Mouse (Mus musculus) E14TG2a.4 (cell line): ENCODE measurements at regions not wholly inside any gene's neighbourhood (a gene's known extent, or its start where the extent isn't known, plus 50 kb on each side); places are given as distances from the start of the nearest gene placed in this dataset.

Source experiments
- H3K27me3 ChIP-seq: 2 replicates; pipeline ENCODE4 v1.6.1; 2014; ENCODE audit warnings: low read length, control low read depth; ENCODE audit not compliant: insufficient read depth
- H3K36me3 ChIP-seq: 2 replicates; pipeline ENCODE4 v1.6.1; 2014; ENCODE audit warnings: low read length, control low read depth; ENCODE audit not compliant: insufficient read depth
- H3K4me1 ChIP-seq: replicated peaks from 2 replicates; pipeline ENCODE4 v1.6.1; 2014; ENCODE audit warnings: low read depth, low read length, control low read depth
- H3K4me3 ChIP-seq: replicated peaks from 2 replicates; pipeline ENCODE4 v1.5.1; 2014; ENCODE audit warnings: mild to moderate bottlenecking, low read length
- H3K9me3 ChIP-seq: 2 replicates; pipeline ENCODE4 v1.6.1; 2014; ENCODE audit warnings: low read length, control low read depth
- CTCF ChIP-seq: conservative IDR thresholded peaks from 2 replicates; pipeline ENCODE4 v1.5.1; 2014; ENCODE audit warnings: low read length
- NANOG ChIP-seq: IDR thresholded peaks from 2 replicates; pipeline ENCODE4 v1.6.1; 2014; ENCODE audit warnings: borderline replicate concordance, low read length, mixed read lengths
- POU5F1 ChIP-seq: IDR thresholded peaks from 2 replicates; pipeline ENCODE4 v1.6.1; 2014; ENCODE audit warnings: low read length, borderline replicate concordance

- Histone ChIP-seq H3K9me3 (no peaks in the 10 kb centered on the region), H3K4me1 (no peaks in the 10 kb centered on the region), H3K4me3 (no peak overlapping the region), H3K27me3 (no peaks in the 10 kb centered on the region), H3K36me3 (no peaks in the 10 kb centered on the region)
- TF ChIP-seq CTCF (0 out of 2 replicates have a peak, but pooled peaks have one; percentile 14), POU5F1 (no peak)
Measured at GRCm38 (mm10) chr14:37276728-37277695, 141.9 kb upstream of the Ghitm start.

GRCm38 (mm10) chr14:37272063-37272462, 137.0 kb upstream of the Ghitm start:
- H3K27me3 ChIP-seq, result no peaks in the 10 kb centered on the region
- TF ChIP-seq POU5F1, result no peak
- no peak for TF ChIP-seq NANOG
- TF ChIP-seq CTCF, result no peak
- no peak overlapping the region for H3K4me3 ChIP-seq
- H3K9me3 ChIP-seq, result no peaks in the 10 kb centered on the region
- no peaks in the 10 kb centered on the region for H3K36me3 ChIP-seq
- no peaks in the 10 kb centered on the region for H3K4me1 ChIP-seq

GRCm38 (mm10) chr14:37271015-37271933, 136.2 kb upstream of the Ghitm start:
- Histone ChIP-seq H3K4me1 (no peaks in the 10 kb centered on the region), H3K36me3 (no peaks in the 10 kb centered on the region), H3K9me3 (no peaks in the 10 kb centered on the region), H3K27me3 (no peaks in the 10 kb centered on the region), H3K4me3 (no peak overlapping the region)
- TF ChIP-seq CTCF, result no peak
- no peak for TF ChIP-seq NANOG
- TF ChIP-seq POU5F1, result no peak

GRCm38 (mm10) chr14:37269920-37270319, 134.8 kb upstream of the Ghitm start:
- TF ChIP-seq POU5F1 (no peak), CTCF (no peak), NANOG (no peak)
- no peaks in the 10 kb centered on the region for H3K27me3 ChIP-seq
- no peaks in the 10 kb centered on the region for H3K36me3 ChIP-seq
- no peaks in the 10 kb centered on the region for H3K9me3 ChIP-seq
- H3K4me3 ChIP-seq, result no peak overlapping the region
- H3K4me1 ChIP-seq, result no peaks in the 10 kb centered on the region

GRCm38 (mm10) chr14:37238632-37239032, 103.6 kb upstream of the Ghitm start:
- no peak overlapping the region for H3K4me3 ChIP-seq
- no peaks in the 10 kb centered on the region for H3K36me3 ChIP-seq
- H3K4me1 ChIP-seq, result no peaks in the 10 kb centered on the region

GRCm38 (mm10) chr14:37237191-37237590, 102.1 kb upstream of the Ghitm start:
- TF ChIP-seq POU5F1 (no peak), CTCF (no peak), NANOG (no peak)
- H3K36me3 ChIP-seq, result no peaks in the 10 kb centered on the region
- no peak overlapping the region for H3K4me3 ChIP-seq
- no peaks in the 10 kb centered on the region for H3K9me3 ChIP-seq
- no peaks in the 10 kb centered on the region for H3K27me3 ChIP-seq
- H3K4me1 ChIP-seq, result no peaks in the 10 kb centered on the region

More at GRCm38 (mm10) chr14:37238632-37239032, 103.6 kb upstream of the Ghitm start:
- no peaks in the 10 kb centered on the region for H3K9me3 ChIP-seq
- TF ChIP-seq POU5F1 (no peak), CTCF (peak; percentile 91)
- H3K27me3 ChIP-seq, result no peaks in the 10 kb centered on the region

GRCm38 (mm10) chr14:37208256-37208655, 73.2 kb upstream of the Ghitm start:
- TF ChIP-seq NANOG (no peak), POU5F1 (no peak), CTCF (no peak)
- H3K36me3 ChIP-seq, result no peaks in the 10 kb centered on the region
- no peaks in the 10 kb centered on the region for H3K4me1 ChIP-seq
- no peak overlapping the region for H3K4me3 ChIP-seq
- no peaks in the 10 kb centered on the region for H3K9me3 ChIP-seq
- no peaks in the 10 kb centered on the region for H3K27me3 ChIP-seq

- H3K27me3 ChIP-seq, result no peaks in the 10 kb centered on the region
- H3K9me3 ChIP-seq, result no peaks in the 10 kb centered on the region
- no peak for TF ChIP-seq NANOG
- no peak for TF ChIP-seq POU5F1
- TF ChIP-seq CTCF, result no peak
- no peaks in the 10 kb centered on the region for H3K4me1 ChIP-seq
- no peak overlapping the region for H3K4me3 ChIP-seq
- no peaks in the 10 kb centered on the region for H3K36me3 ChIP-seq
Measured at GRCm38 (mm10) chr14:37189795-37190194, 54.7 kb upstream of the Ghitm start.
